Mouse (Mus musculus): Measurements from ENCODE around the gene Gm8232.
"Not testable (repeated sequence)": the region's sequence is repeated elsewhere in the genome, so short reads cannot be mapped to it uniquely, and the experiment has no call there.

The Gm8232 gene

GRCm38 (mm10) chr14:44433335-44433734, at the start of gene Gm8232:
TSS of gene Gm8232 (plus strand) at chr14:44433635.
- not testable (repeated sequence) for DNase-seq (ENCODE audit: low spot score)

DNA sequence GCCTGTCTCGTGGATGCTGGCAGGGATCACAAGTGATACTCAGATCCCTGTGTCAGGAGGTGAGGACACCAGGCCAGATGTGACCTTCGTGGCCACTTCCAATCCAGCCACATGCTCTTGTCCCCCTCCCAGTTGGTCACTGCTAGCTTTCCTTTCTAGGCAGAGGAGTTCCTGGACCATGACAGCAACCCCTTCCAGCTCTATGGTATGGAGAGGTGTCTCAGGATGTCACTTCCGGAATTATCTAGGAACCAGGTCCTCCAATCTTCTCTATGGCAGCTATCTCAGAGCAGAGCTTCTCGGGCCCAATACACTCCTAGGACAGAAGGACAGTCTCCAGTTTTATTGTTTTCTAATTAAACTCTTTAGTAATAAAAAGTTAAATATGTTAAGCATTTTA, 49.2 kb upstream of the Gm8232 start:
- DNase-seq (ENCODE audit: low spot score), result not testable (repeated sequence)

DNA sequence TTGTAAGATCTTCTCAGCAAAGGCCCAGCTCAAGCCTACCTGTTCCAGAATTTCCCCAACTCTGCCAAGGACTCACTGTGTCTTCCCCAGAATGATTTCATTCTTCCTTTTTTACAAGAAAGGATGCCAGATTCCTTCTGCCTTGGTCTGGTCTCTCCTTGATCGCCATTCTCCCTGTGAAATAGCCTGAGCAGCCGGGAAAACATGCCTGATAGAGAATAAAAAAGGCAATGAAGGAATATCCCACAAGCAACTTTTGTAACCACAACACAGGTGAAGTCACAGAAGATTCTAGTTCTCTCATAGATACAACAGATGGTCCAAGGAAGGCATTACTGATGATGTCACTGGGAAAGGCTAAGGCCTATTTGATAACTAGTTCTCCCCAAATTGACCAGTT, 22.8 kb upstream of the Gm8232 start, which contains the start of gene Gm3371:
Gene Gm3371 (minus strand): TSS at position 101 of the 400 bp plus-strand sequence.
- DNase-seq (ENCODE audit: low spot score), result not testable (repeated sequence)
